Mouse (Mus musculus) bone marrow macrophage, adult 2 months (primary cell): Measurements from ENCODE around the gene Senp8.

Experiments used
- CTCF ChIP-seq: IDR thresholded peaks from 2 replicates; pipeline ENCODE4 v1.5.1; 2012; ENCODE audit warnings: low read depth, mild to moderate bottlenecking, low read length, moderate library complexity
- POLR2A ChIP-seq: IDR thresholded peaks from 2 replicates; pipeline ENCODE4 v1.6.1; 2012; ENCODE audit warnings: mild to moderate bottlenecking, low read depth, low read length, borderline replicate concordance

DNA sequence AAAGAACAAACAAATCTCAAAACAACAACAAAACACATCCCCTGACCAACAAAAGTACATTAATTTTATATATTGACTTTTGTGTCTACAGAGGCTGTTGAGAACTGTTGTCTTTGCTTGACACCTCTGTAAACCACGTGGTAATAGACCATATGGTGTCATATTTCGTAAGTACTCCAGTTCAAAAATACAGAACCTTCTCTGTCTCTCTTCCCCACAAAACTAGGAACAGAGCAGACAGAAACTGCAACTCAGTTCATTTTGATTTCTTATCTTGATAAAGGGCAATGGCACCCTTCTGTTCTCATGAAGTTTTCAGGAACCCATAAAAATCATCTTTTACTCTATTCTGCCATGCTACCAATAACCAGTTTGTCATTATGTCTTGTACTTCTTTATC lies 4.7 kb upstream of the Senp8 start:
- TF ChIP-seq CTCF (no peak), POLR2A (no peak)
